Mouse (Mus musculus): Measurements from ENCODE around the gene Grifin.

Grifin gene

DNA sequence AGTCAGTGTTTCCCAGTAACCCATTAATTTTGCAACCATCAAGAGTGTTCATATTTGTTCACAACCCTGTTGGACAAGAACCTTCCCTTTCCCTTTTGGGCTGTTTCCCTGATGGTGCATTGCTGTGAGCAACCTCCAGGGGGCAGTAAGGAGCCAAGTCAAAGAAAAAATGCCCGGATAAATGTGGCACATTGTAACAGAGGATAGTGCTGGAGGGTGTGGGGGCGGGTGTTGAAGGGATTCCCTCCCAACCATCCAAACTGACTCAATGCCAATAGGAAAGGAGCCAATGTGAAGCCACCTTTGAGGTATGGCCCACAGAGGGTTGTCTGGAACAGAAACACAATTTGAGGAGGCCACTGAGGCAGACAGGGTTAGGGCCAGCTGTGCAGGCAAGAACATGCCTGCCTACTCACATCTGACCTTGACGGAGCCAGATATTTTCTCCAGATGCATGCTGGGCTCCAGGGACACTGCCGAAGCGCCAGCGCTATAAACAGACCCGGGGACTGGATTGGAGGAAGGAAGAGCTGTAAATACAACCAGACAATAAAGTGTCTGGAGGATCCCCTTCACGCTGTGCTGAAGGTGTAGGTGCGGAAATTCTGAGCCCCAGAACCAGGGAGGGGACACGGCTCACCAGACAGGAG, 3.6 kb upstream of the Grifin start:
- peak; percentile 99 for TF ChIP-seq CTCF (conservative IDR thresholded peaks at IDR 0.05; ENCODE audit: low read length)
- TF ChIP-seq NANOG (IDR thresholded peaks at IDR 0.05; ENCODE audit: borderline replicate concordance, low read length): no peak
- TF ChIP-seq POU5F1 (IDR thresholded peaks at IDR 0.05; ENCODE audit: borderline replicate concordance, low read length): no peak
- H3K4me3 ChIP-seq (replicated peaks; ENCODE audit: low read length): peak overlapping the region; percentile 30
- no peaks in the 10 kb centered on the region for H3K36me3 ChIP-seq (ENCODE audit: insufficient read depth, low read length)
- peaks cover 12% of the 10 kb centered on the region for H3K27me3 ChIP-seq (ENCODE audit: insufficient read depth, low read length)
- H3K9me3 ChIP-seq (ENCODE audit: low read length): no peaks in the 10 kb centered on the region
- H3K4me1 ChIP-seq (replicated peaks; ENCODE audit: low read depth, low read length): peaks cover 77% of the 10 kb centered on the region

DNA sequence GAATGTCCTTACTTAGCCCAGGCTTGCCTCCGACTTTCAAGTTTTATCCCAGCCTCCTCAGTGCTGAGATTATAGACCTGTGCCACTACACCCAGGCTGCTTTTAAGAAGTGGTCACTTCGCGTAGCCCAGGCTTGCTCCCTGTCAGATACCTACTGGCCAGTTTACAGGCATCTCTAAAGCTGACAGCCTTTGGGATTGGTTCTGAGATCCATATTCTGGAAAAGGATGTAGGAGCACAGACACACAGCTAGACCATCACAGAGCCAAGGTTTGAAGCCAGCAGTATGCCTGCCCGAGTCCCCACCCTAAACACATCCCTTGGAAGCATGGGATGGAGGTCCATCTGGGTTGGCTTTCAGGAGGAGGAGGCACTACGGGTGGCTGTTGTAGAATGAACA, 2.9 kb upstream of the Grifin start:
- Histone ChIP-seq H3K4me1 (replicated peaks; ENCODE audit: low read depth, low read length) (peaks cover 84% of the 10 kb centered on the region), H3K4me3 (replicated peaks; ENCODE audit: low read length) (peak overlapping the region; percentile 64), H3K36me3 (ENCODE audit: insufficient read depth, low read length) (no peaks in the 10 kb centered on the region), H3K27me3 (ENCODE audit: insufficient read depth, low read length) (peaks cover 17% of the 10 kb centered on the region), H3K9me3 (ENCODE audit: low read length) (no peaks in the 10 kb centered on the region)
- no peak for TF ChIP-seq NANOG (IDR thresholded peaks at IDR 0.05; ENCODE audit: borderline replicate concordance, low read length)
- TF ChIP-seq CTCF (conservative IDR thresholded peaks at IDR 0.05; ENCODE audit: low read length): no peak
- no peak for TF ChIP-seq POU5F1 (IDR thresholded peaks at IDR 0.05; ENCODE audit: borderline replicate concordance, low read length)

DNA sequence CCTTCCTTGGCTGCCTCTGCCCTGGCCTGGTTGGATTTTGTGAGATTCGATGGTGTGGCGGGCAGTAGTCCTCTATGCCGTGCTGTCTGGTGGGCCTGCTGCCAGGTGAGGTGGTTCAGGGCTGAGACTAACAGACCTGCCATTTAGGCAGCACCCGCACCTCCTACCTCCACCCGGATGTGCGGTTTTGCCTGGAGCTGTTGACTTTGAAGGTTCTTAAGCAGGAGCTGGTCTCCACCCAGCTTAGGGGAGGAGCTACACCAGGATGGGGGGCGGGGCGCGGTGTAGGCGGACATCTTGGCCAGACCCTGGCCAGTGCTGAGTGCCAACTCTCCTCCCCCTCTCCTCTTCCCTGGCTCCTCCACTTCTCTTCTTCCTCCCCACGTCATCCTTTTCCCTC, 2.5 kb upstream of the Grifin start:
- no peaks in the 10 kb centered on the region for H3K36me3 ChIP-seq (ENCODE audit: insufficient read depth, low read length)
- TF ChIP-seq NANOG (IDR thresholded peaks at IDR 0.05; ENCODE audit: borderline replicate concordance, low read length) (no peak), POU5F1 (IDR thresholded peaks at IDR 0.05; ENCODE audit: borderline replicate concordance, low read length) (no peak), CTCF (conservative IDR thresholded peaks at IDR 0.05; ENCODE audit: low read length) (no peak)
- peaks cover 80% of the 10 kb centered on the region for H3K4me1 ChIP-seq (replicated peaks; ENCODE audit: low read depth, low read length)
- peaks cover 19% of the 10 kb centered on the region for H3K27me3 ChIP-seq (ENCODE audit: insufficient read depth, low read length)
- H3K4me3 ChIP-seq (replicated peaks; ENCODE audit: low read length): peak overlapping the region; percentile 64
- H3K9me3 ChIP-seq (ENCODE audit: low read length): no peaks in the 10 kb centered on the region

DNA sequence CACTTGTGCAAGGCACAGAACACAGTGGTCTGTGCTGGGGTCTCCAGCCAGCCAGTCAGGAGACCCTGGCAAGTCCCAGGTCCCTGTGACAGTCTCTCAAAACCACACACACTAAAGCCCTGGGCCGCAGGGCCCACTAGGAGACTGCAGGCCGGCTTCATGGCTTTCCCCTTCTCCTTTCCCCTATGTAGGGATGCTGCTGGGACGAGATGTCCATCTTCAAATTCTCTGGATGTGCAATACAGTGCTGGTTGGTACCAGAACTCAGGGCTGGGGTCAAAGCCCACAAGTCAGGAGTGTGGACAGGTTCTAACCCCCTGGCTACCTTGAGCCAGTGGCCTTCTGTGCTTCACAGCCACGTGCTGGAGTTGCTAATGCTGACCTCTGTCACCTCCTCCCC, 1.4 kb upstream of the Grifin start:
- Histone ChIP-seq H3K4me1 (replicated peaks; ENCODE audit: low read depth, low read length) (peaks cover 71% of the 10 kb centered on the region), H3K27me3 (ENCODE audit: insufficient read depth, low read length) (peaks cover 19% of the 10 kb centered on the region), H3K9me3 (ENCODE audit: low read length) (no peaks in the 10 kb centered on the region), H3K36me3 (ENCODE audit: insufficient read depth, low read length) (no peaks in the 10 kb centered on the region), H3K4me3 (replicated peaks; ENCODE audit: low read length) (no peak overlapping the region)
- no peak for TF ChIP-seq POU5F1 (IDR thresholded peaks at IDR 0.05; ENCODE audit: borderline replicate concordance, low read length)

DNA sequence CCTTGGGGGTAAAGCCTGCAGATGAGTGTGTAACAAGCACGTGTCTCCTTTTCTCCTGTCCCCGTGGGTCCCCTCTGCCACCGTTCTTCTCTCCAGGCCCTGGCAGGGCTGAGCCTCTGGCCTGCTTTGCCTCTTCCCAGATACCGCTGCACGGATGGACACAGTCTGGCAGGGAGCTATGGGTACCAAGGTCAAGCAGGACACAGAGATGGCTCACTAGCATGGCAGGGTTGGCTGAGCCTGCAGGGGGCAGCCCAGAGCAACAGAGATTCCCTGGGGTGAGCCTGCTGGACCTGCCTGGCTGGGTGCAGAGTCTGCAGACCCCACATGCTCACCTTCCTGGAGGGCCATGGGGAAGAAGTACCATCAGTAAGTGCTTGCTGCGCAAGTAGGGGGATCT, 985 bp upstream of the Grifin start:
- Histone ChIP-seq H3K36me3 (ENCODE audit: insufficient read depth, low read length) (no peaks in the 10 kb centered on the region), H3K4me1 (replicated peaks; ENCODE audit: low read depth, low read length) (peaks cover 70% of the 10 kb centered on the region), H3K27me3 (ENCODE audit: insufficient read depth, low read length) (peaks cover 19% of the 10 kb centered on the region), H3K4me3 (replicated peaks; ENCODE audit: low read length) (no peak overlapping the region), H3K9me3 (ENCODE audit: low read length) (no peaks in the 10 kb centered on the region)
- TF ChIP-seq CTCF (conservative IDR thresholded peaks at IDR 0.05; ENCODE audit: low read length) (peak; percentile 27), NANOG (IDR thresholded peaks at IDR 0.05; ENCODE audit: borderline replicate concordance, low read length) (no peak), POU5F1 (IDR thresholded peaks at IDR 0.05; ENCODE audit: borderline replicate concordance, low read length) (no peak)

GRCm38 (mm10) chr5:140565451-140565850, 580 bp upstream of the Grifin start:
- TF ChIP-seq NANOG (IDR thresholded peaks at IDR 0.05; ENCODE audit: borderline replicate concordance, low read length) (no peak), CTCF (conservative IDR thresholded peaks at IDR 0.05; ENCODE audit: low read length) (no peak), POU5F1 (IDR thresholded peaks at IDR 0.05; ENCODE audit: borderline replicate concordance, low read length) (no peak)
- H3K9me3 ChIP-seq (ENCODE audit: low read length): no peaks in the 10 kb centered on the region

GRCm38 (mm10) chr5:140562601-140563000, 2.3 kb downstream of the Grifin start:
- Histone ChIP-seq H3K4me1 (replicated peaks; ENCODE audit: low read depth, low read length) (peaks cover 49% of the 10 kb centered on the region), H3K36me3 (ENCODE audit: insufficient read depth, low read length) (no peaks in the 10 kb centered on the region), H3K4me3 (replicated peaks; ENCODE audit: low read length) (no peak overlapping the region), H3K9me3 (ENCODE audit: low read length) (no peaks in the 10 kb centered on the region), H3K27me3 (ENCODE audit: insufficient read depth, low read length) (peaks cover 19% of the 10 kb centered on the region)
- TF ChIP-seq POU5F1 (IDR thresholded peaks at IDR 0.05; ENCODE audit: borderline replicate concordance, low read length) (no peak), NANOG (IDR thresholded peaks at IDR 0.05; ENCODE audit: borderline replicate concordance, low read length) (no peak), CTCF (conservative IDR thresholded peaks at IDR 0.05; ENCODE audit: low read length) (no peak)

More at GRCm38 (mm10) chr5:140565451-140565850, 580 bp upstream of the Grifin start:
- Histone ChIP-seq H3K36me3 (ENCODE audit: insufficient read depth, low read length) (no peaks in the 10 kb centered on the region), H3K4me1 (replicated peaks; ENCODE audit: low read depth, low read length) (peaks cover 70% of the 10 kb centered on the region), H3K27me3 (ENCODE audit: insufficient read depth, low read length) (peaks cover 19% of the 10 kb centered on the region), H3K4me3 (replicated peaks; ENCODE audit: low read length) (no peak overlapping the region)

GRCm38 (mm10) chr5:140556859-140557258, 8.0 kb downstream of the Grifin start:
- Histone ChIP-seq H3K36me3 (ENCODE audit: insufficient read depth, low read length) (no peaks in the 10 kb centered on the region), H3K27me3 (ENCODE audit: insufficient read depth, low read length) (peaks cover 11% of the 10 kb centered on the region), H3K9me3 (ENCODE audit: low read length) (no peaks in the 10 kb centered on the region), H3K4me1 (replicated peaks; ENCODE audit: low read depth, low read length) (peaks cover 19% of the 10 kb centered on the region), H3K4me3 (replicated peaks; ENCODE audit: low read length) (no peak overlapping the region)
- TF ChIP-seq CTCF (conservative IDR thresholded peaks at IDR 0.05; ENCODE audit: low read length): no peak
- TF ChIP-seq POU5F1 (IDR thresholded peaks at IDR 0.05; ENCODE audit: borderline replicate concordance, low read length): no peak
- no peak for TF ChIP-seq NANOG (IDR thresholded peaks at IDR 0.05; ENCODE audit: borderline replicate concordance, low read length)

DNA sequence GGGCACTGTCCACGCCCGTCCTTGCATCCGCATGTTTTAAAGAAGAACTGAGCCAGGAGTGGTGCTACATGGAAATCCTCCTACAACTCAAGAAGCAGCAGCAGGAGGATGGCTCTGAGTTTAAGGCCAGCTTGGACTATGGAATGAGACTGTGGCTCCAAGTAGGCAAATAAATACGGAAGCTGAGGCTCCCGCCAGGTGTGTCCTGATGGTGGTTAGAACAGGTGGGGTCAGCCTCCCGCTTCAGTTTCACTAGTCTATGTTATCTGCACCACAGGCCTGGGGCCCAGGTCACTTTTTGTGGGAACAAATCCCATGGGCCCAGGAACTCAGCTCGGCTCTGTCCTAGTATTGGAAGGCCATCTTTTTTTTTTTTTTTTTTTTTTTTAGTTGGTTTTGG, 11.2 kb downstream of the Grifin start:
- Histone ChIP-seq H3K36me3 (ENCODE audit: insufficient read depth, low read length) (no peaks in the 10 kb centered on the region), H3K4me1 (replicated peaks; ENCODE audit: low read depth, low read length) (peaks cover 32% of the 10 kb centered on the region), H3K9me3 (ENCODE audit: low read length) (no peaks in the 10 kb centered on the region), H3K4me3 (replicated peaks; ENCODE audit: low read length) (no peak overlapping the region), H3K27me3 (ENCODE audit: insufficient read depth, low read length) (peaks cover 16% of the 10 kb centered on the region)
- TF ChIP-seq CTCF (conservative IDR thresholded peaks at IDR 0.05; ENCODE audit: low read length) (no peak), POU5F1 (IDR thresholded peaks at IDR 0.05; ENCODE audit: borderline replicate concordance, low read length) (no peak), NANOG (IDR thresholded peaks at IDR 0.05; ENCODE audit: borderline replicate concordance, low read length) (no peak)
